Mouse (Mus musculus): Measurements from ENCODE around the gene Epha10.

GRCm38 (mm10) chr4:124943022-124943421 lies 62.3 kb downstream of the Epha10 start:
- TF ChIP-seq CTCF (IDR thresholded peaks at IDR 0.05; ENCODE audit: low read depth) (peak; percentile 95), EP300 (IDR thresholded peaks at IDR 0.05; ENCODE audit: low read depth) (no peak)
